Mouse (Mus musculus) embryonic fibroblast, embryonic 13.5 days (primary cell): ENCODE measurements around the gene B3gnt6. TPM values are rescaled to one million over a fixed set of nuclear protein-coding genes. Genes with fewer than 3 reads are reported as not detected.
A peak's percentile ranks its signal among the peaks of the same experiment; 100 is the strongest.
"Not testable (repeated sequence)": the region's sequence is repeated elsewhere in the genome, so short reads cannot be mapped to it uniquely, and the experiment has no call there.

Source experiments
- H3K27ac ChIP-seq: 2 replicates; pipeline ENCODE4 v1.5.1; 2012; ENCODE audit warnings: low read length, control low read depth, inconsistent platforms; ENCODE audit not compliant: insufficient read depth
- H3K4me1 ChIP-seq: 2 replicates; pipeline ENCODE4 v1.6.1; 2011; ENCODE audit warnings: low read length; ENCODE audit not compliant: control insufficient read depth, insufficient read depth
- H3K4me3 ChIP-seq: 2 replicates; pipeline ENCODE4 v1.5.1; 2011; ENCODE audit warnings: mild to moderate bottlenecking, control low read depth, low read length; ENCODE audit not compliant: insufficient read depth
- CTCF ChIP-seq: IDR thresholded peaks from 2 replicates; pipeline ENCODE4 v1.5.1; 2011; ENCODE audit warnings: mild to moderate bottlenecking, control low read depth, low read length, moderate library complexity, borderline replicate concordance; ENCODE audit not compliant: insufficient read depth
- POLR2A ChIP-seq: IDR thresholded peaks from 2 replicates; pipeline ENCODE4 v1.6.1; 2011; ENCODE audit warnings: low read depth, mild to moderate bottlenecking, control low read depth, low read length, moderate library complexity
- polyA plus RNA-seq: library from polyadenylated mRNA; stranded (reverse); fragments of >200 nt; gene quantifications from 2 replicates; pipeline ENCODE4 v1.2.4, GENCODE M21; 2011; ENCODE audit warnings: low read depth; ENCODE audit not compliant: missing spikeins, insufficient read length

B3gnt6 gene
- polyA plus RNA-seq, 1 experiment, result not detected

DNA sequence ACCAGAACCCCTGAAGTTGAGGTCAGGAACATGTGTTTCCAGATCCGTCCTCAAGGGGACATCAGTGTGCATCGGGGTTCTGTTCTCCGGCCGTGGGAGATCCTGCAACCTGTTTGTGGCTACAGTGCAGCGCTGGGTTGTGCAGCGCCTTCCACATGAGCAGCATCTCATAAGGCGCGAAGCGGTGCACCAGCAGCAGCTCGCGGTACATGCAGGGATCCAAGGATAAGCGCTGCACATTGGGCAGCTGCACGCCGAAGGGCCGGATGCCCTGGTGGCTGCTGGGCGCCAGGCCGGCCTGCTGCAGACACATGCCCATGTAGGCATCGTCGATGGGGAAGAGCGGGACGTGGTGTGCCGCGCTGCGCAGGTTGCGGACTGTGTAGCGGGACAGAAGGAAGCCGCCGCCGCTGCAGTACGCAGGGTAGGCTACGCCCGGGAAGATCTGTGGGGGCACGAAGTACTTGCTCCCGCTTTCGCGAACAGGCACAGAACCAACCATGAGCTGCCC, 5.7 kb downstream of the B3gnt6 start:
- Histone ChIP-seq H3K4me1 (peaks cover 5% of the 10 kb centered on the region; the same call in 1 of the 2 replicates), H3K4me3 (peak overlapping the region; percentile 16; the same call in 1 of the 2 replicates), H3K27ac (no peak overlapping the region)
- no peak for TF ChIP-seq POLR2A
- TF ChIP-seq CTCF, result no peak

DNA sequence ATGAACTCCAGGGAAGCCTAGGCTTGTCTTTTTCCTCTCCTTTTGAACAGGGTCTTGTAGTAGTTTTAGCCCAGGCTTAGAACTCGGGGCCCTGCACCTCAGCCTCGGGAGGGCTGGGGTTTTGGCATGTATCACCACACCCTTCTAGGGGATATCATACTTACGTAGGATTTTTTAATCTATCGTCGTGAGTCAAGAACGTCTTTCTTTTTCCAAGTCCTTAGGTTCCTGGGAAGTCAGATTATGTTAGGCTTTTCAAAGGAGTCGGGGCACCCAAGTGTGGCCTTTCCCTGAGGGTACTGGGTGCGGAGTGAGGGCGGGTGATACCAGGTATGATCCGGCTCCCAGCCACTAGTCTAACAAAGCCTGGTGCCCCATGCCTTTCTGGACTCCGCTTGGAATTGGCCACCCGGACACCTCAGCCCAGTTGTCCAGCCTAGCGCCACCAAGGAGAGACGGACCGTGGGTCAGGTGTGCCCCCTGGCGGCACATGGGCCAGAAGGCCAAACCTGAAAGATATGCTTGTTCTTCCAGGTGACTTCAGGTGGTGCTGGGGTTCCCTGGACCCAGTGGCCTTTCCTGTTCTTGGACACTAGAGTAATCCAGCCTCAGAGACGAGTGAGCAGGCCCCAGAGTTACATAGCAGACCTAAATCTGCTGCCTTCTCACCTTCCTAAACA, 7.6 kb downstream of the B3gnt6 start:
- TF ChIP-seq POLR2A (no peak), CTCF (peak; percentile 81)
- H3K27ac ChIP-seq, result no peak overlapping the region
- peaks cover 7% of the 10 kb centered on the region for H3K4me1 ChIP-seq
- no peak overlapping the region for H3K4me3 ChIP-seq

DNA sequence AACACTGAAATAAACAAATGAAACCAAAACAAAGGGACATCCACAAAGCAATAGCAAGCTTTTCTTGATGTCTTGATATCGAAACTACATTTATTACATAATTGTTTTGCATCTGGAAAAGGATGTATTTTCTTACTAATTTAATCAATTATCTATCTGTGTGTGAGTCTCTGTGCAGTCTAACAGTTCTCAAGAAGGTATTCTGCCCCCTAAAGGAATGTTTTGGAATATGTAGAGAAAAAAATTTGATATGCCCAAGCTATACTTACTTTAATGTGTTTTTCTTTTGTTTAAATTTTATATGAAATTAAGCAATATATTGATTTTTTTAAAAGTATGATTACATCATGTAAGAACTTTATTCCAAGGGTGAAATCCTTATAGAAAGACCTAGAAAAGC, 8.7 kb downstream of the B3gnt6 start:
- no peak overlapping the region for H3K4me3 ChIP-seq
- peaks cover 10% of the 10 kb centered on the region for H3K4me1 ChIP-seq
- no peak overlapping the region for H3K27ac ChIP-seq
- TF ChIP-seq POLR2A, result no peak
- no peak for TF ChIP-seq CTCF

DNA sequence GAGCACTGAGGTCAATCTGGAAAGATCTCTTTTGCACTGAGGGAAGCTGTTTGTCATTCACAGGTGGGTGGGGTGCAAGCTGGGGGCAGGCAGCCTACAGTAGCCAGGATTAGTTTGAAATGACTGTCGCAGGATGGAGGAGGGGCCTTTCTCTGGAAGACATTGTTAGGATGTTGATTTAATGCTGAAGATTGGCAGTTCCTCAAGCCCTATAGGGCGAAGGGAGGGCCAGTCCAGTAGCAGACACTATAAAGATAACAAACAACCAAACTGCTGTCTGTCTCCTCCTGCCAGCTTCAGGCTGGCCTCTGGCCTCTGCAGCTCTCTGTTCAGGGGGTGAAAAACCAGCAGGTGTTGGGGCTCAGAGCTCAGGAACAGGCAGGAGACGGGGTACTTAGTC, 9.5 kb downstream of the B3gnt6 start:
- H3K4me3 ChIP-seq, result no peak overlapping the region
- H3K4me1 ChIP-seq, result peaks cover 10% of the 10 kb centered on the region
- no peak for TF ChIP-seq POLR2A
- no peak for TF ChIP-seq CTCF
- H3K27ac ChIP-seq, result no peak overlapping the region

DNA sequence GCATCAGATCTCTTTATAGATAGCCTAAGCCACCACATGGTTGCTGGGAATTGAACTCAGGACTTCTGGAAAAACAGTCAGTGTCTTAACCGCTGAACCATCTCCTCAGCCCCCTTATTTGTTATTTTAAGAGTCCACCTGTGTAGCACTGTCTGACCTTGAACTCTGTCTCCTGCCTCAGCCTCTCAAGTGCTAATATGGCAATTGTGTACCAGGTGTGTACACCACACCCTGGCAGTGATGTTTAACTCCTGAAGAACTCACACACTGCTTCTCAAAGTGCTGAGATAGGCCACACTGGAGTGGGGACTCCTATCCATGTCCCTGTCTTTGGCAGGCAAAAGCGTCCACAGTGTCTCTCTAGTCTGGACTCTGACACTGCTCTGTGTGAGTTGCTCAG, 10.6 kb downstream of the B3gnt6 start:
- no peak for TF ChIP-seq POLR2A
- no peak for TF ChIP-seq CTCF
- no peak overlapping the region for H3K4me3 ChIP-seq
- no peak overlapping the region for H3K27ac ChIP-seq
- peaks cover 6% of the 10 kb centered on the region for H3K4me1 ChIP-seq

DNA sequence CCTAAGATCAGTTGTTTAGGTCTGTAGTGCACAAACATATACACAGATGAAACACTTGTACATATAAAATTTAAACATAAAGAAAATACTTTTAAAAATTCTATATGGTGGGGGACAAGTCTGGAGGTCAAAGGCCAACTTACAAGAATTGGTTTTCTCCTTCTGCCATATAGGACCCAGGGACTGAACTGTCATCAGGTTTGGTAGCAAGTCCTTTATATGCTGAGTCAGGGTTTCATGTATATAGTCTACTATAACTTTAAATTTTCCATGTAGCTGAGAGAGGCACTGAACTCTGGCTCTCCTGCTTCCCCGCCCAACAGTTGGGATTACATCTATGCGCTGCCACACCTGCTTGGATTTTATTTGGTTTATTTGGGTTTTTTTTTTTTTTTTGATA, 11.0 kb downstream of the B3gnt6 start:
- Histone ChIP-seq H3K27ac (no peak overlapping the region), H3K4me3 (no peak overlapping the region), H3K4me1 (peaks cover 5% of the 10 kb centered on the region)
- TF ChIP-seq POLR2A, result no peak
- TF ChIP-seq CTCF, result no peak

DNA sequence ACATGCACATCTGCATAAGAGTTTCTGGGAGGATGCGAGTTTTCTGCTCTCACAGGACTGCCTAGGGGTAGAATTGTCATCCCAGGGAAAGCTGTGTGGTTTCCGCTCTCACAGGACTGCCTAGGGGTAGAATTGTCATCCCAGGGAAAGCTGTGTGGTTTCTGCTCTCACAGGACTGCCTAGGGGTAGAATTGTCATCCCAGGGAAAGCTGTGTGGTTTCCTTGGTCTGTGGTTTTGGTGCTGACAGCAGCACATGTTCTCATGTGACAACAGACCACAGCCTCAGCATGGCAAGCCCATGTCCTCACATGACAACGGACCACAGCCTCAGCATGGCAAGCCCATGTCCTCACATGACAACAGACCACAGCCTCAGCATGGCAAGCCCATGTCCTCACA, 11.9 kb downstream of the B3gnt6 start:
- not testable (repeated sequence) for H3K4me1 ChIP-seq, H3K27ac ChIP-seq, H3K4me3 ChIP-seq

DNA sequence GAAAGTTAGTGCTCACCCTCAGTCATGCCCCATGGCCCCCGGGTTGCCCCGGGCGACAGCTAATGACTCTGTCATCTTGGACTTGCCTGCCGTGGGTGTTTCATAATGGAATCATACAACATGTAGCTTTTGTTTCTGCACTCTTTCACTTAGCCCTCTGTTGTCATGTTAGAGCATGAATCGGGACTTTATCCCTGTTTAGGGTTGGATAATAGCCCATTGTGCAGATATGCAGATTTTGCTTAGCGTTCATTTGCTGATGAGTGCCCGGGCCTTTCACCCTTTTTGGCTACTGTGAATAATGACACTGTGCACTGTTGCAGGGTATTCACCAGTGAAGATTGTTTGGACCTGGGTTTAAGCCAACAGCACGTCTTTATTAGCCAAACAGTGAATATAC, 12.6 kb downstream of the B3gnt6 start:
- no peak overlapping the region for H3K27ac ChIP-seq
- TF ChIP-seq CTCF, result no peak
- no peak for TF ChIP-seq POLR2A
- H3K4me1 ChIP-seq, result peaks cover 5% of the 10 kb centered on the region
- H3K4me3 ChIP-seq, result no peak overlapping the region

- Histone ChIP-seq H3K4me1 (peaks cover 5% of the 10 kb centered on the region), H3K4me3 (no peak overlapping the region), H3K27ac (no peak overlapping the region)
- TF ChIP-seq POLR2A, result no peak
- TF ChIP-seq CTCF, result no peak
Measured at GRCm38 (mm10) chr7:98185326-98185725, 14.0 kb downstream of the B3gnt6 start.

DNA sequence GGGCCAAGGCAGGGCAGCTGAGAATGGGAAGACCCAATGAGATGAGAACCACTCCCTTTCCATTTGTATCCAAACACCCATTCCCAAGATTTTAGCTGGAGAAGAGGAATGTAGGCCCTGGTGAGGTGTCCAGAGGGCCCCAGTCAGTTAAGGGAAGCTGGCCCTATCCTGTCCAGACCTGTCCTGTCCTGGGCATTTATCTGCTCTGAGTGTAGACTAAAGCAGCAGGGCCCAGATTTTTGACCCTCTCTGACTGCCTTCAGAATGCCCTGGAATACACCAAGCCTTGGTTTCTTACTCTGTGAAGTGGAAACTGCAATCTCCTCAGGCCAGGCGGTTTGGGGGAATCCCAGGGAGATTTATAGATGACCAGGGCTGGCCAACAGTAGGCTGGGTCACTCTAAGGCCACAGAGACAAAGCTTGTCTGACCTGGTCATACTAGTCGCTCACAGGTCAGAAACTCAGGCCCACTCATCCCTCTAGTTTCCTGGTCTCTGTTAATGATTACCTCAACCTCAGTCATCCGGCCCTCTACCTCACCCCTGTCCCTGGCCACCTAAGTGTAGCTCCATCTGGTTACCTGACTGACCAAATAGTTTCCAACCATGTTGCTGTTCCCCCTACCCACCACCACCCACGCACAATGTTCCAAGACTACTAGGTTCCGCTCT, 20.6 kb downstream of the B3gnt6 start:
- Histone ChIP-seq H3K4me3 (peak overlapping the region; percentile 38), H3K27ac (peak overlapping the region; percentile 48), H3K4me1 (no peaks in the 10 kb centered on the region)
- no peak for TF ChIP-seq CTCF
